Mouse (Mus musculus): ENCODE measurements at regions not wholly inside any gene's neighbourhood (a gene's known extent, or its start where the extent isn't known, plus 50 kb on each side); places are given as distances from the start of the nearest gene placed in this dataset.

DNA sequence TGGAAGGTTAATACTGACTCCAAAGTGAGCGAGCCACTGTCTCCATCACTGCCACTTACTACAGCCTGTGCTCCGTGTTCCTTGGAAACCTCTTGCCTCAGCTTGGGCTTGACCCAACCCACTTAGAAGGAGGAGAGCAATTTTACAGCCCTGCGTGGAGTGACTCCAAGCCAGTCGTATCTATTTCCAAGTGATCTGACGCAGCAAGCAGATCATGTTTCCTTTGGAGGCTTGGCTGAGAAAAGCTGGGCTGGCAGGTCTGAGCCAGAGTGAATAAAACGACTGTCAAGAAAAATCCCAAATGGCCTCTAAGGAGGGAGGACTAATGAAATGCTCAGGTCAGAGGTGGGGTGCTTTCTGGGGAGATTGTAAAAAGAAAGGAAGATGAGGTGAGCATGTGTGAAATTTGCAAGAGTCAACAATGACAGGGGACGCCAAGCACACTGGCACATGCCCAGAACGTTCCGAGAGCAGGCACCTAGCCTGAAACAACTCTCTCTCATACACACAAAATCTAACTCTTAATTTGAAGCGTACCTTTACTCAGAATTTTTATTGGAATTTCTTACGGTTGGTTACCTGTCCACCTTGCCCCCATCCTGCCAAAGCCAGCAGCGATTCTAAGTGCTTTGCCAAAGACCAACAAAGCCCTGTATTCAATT, 225.5 kb downstream of the Zfp36l1 start:
- DNase-seq (ENCODE audit: low spot score in 2 of 2), result peak in 1 of 2 experiments; percentile 30

GRCm38 (mm10) chr12:79886494-79886893, 226.3 kb downstream of the Zfp36l1 start:
- DNase-seq (ENCODE audit: low spot score in 2 of 2), result no peak

DNA sequence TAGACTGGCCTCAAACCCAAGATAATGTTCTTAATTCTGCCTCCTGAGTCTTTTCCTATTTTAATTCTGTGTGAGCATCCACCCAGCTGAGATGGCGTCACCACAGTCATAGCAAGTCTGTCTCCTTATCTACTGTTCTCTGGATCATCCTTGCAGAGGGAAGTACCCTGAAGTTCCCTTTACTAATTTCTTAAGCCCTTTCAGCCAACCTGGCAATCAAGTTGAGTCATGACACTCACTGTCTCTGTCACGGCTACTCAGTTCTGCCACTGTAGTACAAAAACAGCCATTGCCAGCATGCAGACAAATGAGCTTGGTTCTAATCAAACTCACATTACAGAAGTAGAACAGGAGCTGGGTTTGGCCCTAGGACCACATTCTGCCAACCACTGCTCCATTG, 227.5 kb downstream of the Zfp36l1 start:
- no peak for DNase-seq (ENCODE audit: low spot score in 2 of 2)

DNA sequence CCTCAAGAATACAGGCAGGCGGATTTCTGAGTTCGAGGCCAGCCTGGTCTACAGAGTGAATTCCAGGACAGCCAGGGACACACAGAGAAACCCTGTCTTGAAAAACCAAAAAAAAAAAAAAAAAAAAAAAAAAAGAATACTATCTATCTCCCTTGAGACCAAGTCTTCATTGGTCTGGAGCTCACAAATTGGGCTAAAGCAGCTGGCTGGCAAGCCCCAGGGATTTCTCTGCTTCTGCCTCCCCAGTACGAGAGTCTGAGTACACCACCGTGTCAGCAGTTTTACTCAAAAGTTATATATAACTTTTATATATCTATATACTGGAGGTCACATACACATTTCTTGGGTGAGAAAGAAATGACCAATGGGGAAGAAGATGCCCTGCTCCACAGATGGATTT, 229.2 kb downstream of the Zfp36l1 start:
- DNase-seq (ENCODE audit: low spot score in 2 of 2), result no peak

DNA sequence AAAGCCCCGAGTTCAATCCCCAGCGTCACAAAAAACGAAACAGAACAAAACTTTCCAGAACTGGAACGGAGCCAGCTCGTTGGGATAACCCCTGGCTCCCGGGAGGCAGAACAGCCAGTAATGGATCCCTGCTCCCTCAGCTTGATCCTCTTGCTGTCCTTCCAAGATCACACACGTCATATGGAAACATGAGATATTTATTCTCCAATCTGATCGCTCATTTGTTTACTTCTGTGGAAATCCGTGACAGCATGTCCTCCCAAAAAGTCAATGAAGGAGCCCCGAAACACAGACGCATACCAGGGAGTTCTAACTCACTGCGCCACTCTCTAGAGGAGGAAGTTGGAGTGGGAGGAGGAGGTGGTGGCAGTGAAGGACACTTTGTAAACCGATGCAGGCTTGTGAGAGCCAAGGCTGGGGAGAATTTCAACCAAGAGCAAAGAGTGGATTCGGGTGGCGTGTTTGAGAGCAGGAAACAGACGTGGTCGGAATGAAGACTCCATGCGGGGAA, 232.0 kb downstream of the Zfp36l1 start:
- no peak for DNase-seq (ENCODE audit: low spot score in 2 of 2)

GRCm38 (mm10) chr12:79880346-79880745, 232.5 kb downstream of the Zfp36l1 start:
- no peak for DNase-seq (ENCODE audit: low spot score in 2 of 2)

DNA sequence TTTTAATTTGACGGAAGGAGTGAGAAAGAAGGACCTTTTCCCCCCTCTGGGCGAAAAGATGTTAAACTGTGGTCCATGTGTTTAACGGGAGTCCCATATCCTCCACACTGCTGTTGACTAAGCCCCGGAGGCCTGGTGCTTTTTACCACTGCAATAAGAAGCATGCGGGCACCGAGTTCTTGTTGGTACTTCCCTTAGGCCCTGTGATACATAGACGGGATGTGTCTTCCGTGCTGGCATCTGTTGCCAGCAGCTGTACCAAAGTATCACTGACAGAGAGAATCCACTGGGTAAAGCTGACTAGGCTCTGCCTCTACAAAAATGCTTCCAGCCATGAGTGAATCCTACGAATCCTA, 232.9 kb downstream of the Zfp36l1 start:
- no peak for DNase-seq (ENCODE audit: low spot score in 2 of 2)

- no peak for DNase-seq (ENCODE audit: low spot score in 2 of 2)
Measured at GRCm38 (mm10) chr12:79879093-79879917, 233.5 kb downstream of the Zfp36l1 start.

- DNase-seq (ENCODE audit: low spot score in 2 of 2), result no peak
Measured at GRCm38 (mm10) chr12:79878766-79879092, 234.1 kb downstream of the Zfp36l1 start.

DNA sequence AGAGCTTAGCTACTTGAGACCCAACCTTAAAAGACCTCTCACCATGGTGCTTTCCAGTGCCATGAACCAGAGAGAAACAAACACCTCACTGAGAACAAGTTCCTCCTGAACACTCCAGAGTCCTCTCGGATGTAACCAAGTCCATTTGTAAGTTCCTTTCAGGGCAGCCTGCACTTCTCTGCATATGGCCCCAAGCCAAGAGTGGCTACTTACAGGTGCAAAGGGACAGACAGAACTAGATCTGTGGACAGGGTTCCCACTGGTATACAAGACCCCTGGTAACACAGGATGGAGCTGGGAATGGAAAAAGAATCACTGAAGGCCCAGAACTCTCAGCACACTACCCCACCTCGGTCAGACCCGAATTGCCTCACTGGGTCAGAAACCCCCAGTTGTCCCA, 234.7 kb downstream of the Zfp36l1 start:
- DNase-seq (ENCODE audit: low spot score in 2 of 2), result no peak

GRCm38 (mm10) chr12:79874333-79874732, 238.5 kb downstream of the Zfp36l1 start:
- no peak for DNase-seq (ENCODE audit: low spot score in 2 of 2)

DNA sequence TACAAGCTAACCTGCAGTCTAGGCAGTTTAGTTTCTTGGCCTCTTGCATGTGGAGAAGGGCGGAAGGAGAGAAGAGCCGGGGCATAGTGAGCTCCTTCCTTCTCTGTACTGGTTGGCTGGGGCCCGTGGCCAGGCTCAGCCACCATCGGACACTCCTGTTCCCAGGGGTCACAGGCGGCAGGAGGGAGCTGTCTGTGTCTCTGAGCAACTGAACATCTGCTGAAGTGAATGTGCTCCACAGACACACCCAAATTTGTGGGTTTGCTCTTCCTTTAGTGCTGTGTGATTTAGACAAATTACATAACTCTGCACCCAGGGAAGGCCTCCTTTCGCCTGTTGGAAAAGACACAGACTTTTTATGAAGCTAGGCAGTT, 247.6 kb downstream of the Zfp36l1 start:
- DNase-seq (ENCODE audit: low spot score in 2 of 2), result no peak

DNA sequence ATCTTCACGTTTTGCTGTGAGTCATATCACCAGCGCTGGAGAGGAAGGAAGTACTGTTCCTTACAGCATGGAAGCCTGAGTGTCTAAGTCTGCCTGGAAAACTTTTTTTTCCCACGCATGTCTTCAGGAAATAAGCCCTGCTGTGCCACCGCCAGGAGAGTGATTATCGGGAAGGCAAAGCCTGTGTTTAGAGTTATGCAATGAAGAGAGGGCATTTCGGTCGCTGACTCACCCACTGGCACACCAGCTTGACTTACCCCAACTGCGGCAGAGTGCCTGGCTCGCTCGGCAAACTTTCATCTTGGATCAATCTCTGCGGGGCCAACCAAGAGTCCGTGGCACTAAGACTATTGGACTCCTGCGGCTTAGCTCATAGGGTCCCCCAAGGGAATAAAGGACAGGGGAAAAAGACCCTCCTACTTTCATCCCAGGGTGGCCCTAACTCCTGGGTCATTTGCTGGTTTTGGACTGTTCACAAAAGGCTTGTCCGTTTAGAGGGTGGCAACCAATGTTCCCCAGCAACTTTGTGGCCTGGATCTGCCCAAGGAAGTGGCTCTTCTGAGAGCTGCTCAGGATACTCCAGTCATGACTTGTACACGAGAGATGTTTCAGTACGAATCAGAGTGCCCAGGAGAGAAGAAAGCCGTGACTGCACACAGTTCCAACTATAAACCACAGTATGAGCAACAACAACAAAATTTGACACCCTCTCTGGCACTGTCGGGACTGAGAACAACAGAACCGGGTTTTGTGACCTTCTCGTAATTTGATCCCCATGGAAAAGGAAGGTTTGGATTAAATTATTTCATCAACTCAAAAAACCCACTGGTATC, 248.3 kb downstream of the Zfp36l1 start:
- no peak for DNase-seq (ENCODE audit: low spot score in 2 of 2)
